Mouse (Mus musculus) forebrain, embryonic 13.5 days (tissue): ENCODE data around the gene Otub2. TPM values are rescaled to one million over a fixed set of nuclear protein-coding genes. Genes with fewer than 3 reads are reported as not detected.

ENCODE experiments used
- ATAC-seq: fragments of 200-750 bp; cut with Nextera tagmentation; 2 replicates; pipeline ENCODE4 v1.8.0; 2017
- H3K27ac ChIP-seq: fragments of 300-500 bp; sonication (generic); 2 replicates; pipeline ENCODE4 v1.5.1; 2015; ENCODE audit warnings: inconsistent platforms, mild to moderate bottlenecking, moderate library complexity
- H3K27me3 ChIP-seq: fragments of 300-500 bp; sonication (generic); 2 replicates; pipeline ENCODE4 v1.6.1; 2015; ENCODE audit warnings: mild to moderate bottlenecking, inconsistent platforms
- H3K36me3 ChIP-seq: fragments of 300-500 bp; sonication (generic); 2 replicates; pipeline ENCODE4 v1.6.1; 2015; ENCODE audit warnings: mild to moderate bottlenecking, inconsistent platforms; ENCODE audit not compliant: poor library complexity, severe bottlenecking
- H3K4me1 ChIP-seq: fragments of 300-500 bp; sonication (generic); 2 replicates; pipeline ENCODE4 v1.6.1; 2015; ENCODE audit warnings: inconsistent platforms
- H3K4me2 ChIP-seq: fragments of 300-500 bp; sonication (generic); 2 replicates; pipeline ENCODE4 v1.6.1; 2015; ENCODE audit warnings: inconsistent platforms, mild to moderate bottlenecking, moderate library complexity
- H3K4me3 ChIP-seq: fragments of 300-500 bp; sonication (generic); 2 replicates; pipeline ENCODE4 v1.5.1; 2015; ENCODE audit warnings: mild to moderate bottlenecking, inconsistent platforms
- H3K9ac ChIP-seq: fragments of 300-500 bp; sonication (generic); 2 replicates; pipeline ENCODE4 v1.6.1; 2015; ENCODE audit warnings: mild to moderate bottlenecking, inconsistent platforms
- H3K9me3 ChIP-seq: fragments of 300-500 bp; sonication (generic); replicated peaks from 2 replicates; pipeline ENCODE4 v1.6.1; 2016; ENCODE audit warnings: inconsistent platforms
- WGBS: fragments of 180-500 bp; shearing (Covaris S2); methylation state at CpG from one replicate; pipeline ENCODE4 v1.1.7; 2015; 5-methylcytosine and 5-hydroxymethylcytosine counted together
- polyA plus RNA-seq: library from polyadenylated mRNA; unstranded; fragments of >200 nt; fragmentation: Nextera tagmentation; extraction: Ambion mirVana; gene quantifications from 2 replicates; pipeline ENCODE4 v1.2.1, GENCODE M21; 2015

Otub2 gene
- polyA plus RNA-seq, 1 experiment from 2014 or later, result 14.5 TPM

DNA sequence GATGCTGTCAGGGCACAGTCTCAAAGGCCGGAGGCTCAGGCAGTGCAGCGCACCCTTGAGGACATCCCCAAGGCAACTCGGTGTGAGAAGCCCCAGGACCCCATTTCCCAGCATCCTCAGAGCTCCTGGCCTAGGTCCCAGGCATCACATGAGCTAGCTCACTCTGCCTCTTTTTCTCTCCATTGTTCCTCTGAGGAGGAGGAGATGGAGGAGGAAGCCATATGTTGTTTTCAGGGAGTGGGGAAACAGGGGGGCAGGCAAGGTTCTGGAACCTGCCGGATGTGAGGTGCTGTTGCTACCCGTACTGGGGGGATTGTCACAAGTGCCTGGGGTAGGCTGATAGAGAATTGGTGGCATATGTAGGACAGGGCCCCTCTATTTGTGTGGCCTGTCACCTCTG lies 12.4 kb upstream of the Otub2 start:
- Histone ChIP-seq H3K9ac (no peak overlapping the region), H3K4me1 (peaks cover 8% of the 10 kb centered on the region; the same call in 1 of the 2 replicates), H3K36me3 (no peaks in the 10 kb centered on the region), H3K27ac (peak overlapping the region; percentile 45), H3K27me3 (no peaks in the 10 kb centered on the region), H3K9me3 (no peaks in the 10 kb centered on the region; the same call in 1 of the 2 replicates), H3K4me3 (no peak overlapping the region), H3K4me2 (no peak overlapping the region)
- peak; percentile 73 for ATAC-seq
- WGBS, result 68% methylated on average over 5 of the region's 5 CpGs

GRCm38 (mm10) chr12:103376774-103377173 lies 11.7 kb upstream of the Otub2 start:
- Histone ChIP-seq H3K4me3 (no peak overlapping the region), H3K4me1 (peaks cover 8% of the 10 kb centered on the region; the same call in 1 of the 2 replicates), H3K9me3 (no peaks in the 10 kb centered on the region; the same call in 1 of the 2 replicates), H3K27me3 (no peaks in the 10 kb centered on the region), H3K36me3 (no peaks in the 10 kb centered on the region), H3K27ac (peak overlapping the region; percentile 45), H3K9ac (no peak overlapping the region), H3K4me2 (no peak overlapping the region)
- 57% methylated on average over 4 of the region's 4 CpGs for WGBS
- ATAC-seq, result peak; percentile 54

DNA sequence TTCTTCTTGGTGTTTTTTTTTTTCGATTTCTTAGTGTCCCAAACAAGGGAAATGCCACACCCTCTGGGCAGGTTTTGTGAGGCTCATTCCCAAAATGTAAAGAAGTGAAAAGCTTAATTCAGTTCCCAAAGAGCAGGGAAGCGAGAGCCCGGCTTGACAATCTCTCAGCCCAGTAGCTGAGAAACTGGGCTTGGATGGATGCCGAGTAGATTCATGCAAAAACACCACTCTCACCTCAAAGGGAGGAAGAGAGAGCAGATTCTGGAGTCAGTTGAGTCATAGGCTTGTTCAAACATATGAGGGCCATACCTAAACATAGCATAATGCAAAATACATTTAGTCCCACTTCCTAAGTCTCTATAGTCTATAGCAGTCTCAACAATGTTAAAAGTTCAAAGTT lies 8.3 kb upstream of the Otub2 start:
- Histone ChIP-seq H3K4me2 (no peak overlapping the region), H3K9ac (no peak overlapping the region), H3K4me1 (peaks cover 8% of the 10 kb centered on the region; the same call in 1 of the 2 replicates), H3K9me3 (no peaks in the 10 kb centered on the region; the same call in 1 of the 2 replicates), H3K4me3 (no peak overlapping the region), H3K27ac (no peak overlapping the region), H3K27me3 (no peaks in the 10 kb centered on the region), H3K36me3 (no peaks in the 10 kb centered on the region)
- no peak for ATAC-seq
- WGBS, result 85% methylated on average over 4 of the region's 4 CpGs

DNA sequence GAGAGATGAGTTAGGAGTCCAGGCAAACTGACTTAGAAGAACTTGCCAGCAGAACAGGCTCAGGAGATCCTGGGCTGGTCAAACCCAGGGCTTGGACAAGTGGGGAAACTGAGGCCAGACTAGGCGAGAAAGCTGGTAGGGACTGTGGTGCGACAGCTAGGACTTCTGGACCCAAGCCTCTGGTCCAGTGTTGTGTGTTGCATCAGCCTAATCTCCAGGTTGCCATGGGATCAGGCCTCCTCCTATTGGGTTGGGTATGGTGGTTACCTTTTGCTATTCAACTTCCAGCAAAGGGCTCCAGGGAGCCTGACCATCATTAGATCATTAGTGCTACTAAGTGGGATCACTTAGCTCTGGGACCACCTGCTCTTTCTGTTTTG lies 856 bp downstream of the Otub2 start:
- no peaks in the 10 kb centered on the region for H3K9me3 ChIP-seq
- peak overlapping the region; percentile 77 for H3K4me3 ChIP-seq
- H3K27ac ChIP-seq, result no peak overlapping the region
- H3K36me3 ChIP-seq, result no peaks in the 10 kb centered on the region
- peak overlapping the region; percentile 87 for H3K4me2 ChIP-seq
- no peaks in the 10 kb centered on the region for H3K27me3 ChIP-seq
- H3K9ac ChIP-seq, result peak overlapping the region; percentile 94
- WGBS, result 53% methylated on average over 2 of the region's 2 CpGs
- peaks cover 14% of the 10 kb centered on the region for H3K4me1 ChIP-seq
- ATAC-seq, result no peak

DNA sequence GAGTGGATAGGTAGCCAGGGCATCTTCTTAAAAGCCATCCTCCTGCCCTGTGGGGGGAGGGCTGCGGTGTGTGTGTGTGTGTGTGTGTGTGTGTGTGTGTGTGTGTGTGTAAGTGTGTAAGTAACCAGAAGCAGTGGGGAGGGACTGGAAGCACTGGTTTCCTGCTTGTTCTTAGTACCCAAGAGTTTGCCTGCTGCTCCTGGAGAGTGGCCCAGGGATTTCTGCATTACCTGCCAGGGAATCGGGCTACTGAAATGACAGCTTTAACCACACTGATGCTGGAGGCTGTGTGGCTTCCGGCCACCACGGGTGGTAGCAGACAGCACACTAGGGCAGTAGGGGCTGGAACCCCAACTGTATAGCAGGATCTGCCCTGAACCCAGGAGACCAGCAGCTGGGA lies 1.5 kb downstream of the Otub2 start:
- Histone ChIP-seq H3K27ac (no peak overlapping the region), H3K27me3 (no peaks in the 10 kb centered on the region), H3K9me3 (no peaks in the 10 kb centered on the region), H3K4me3 (no peak overlapping the region), H3K36me3 (no peaks in the 10 kb centered on the region), H3K4me2 (0 out of 2 replicates have a peak overlapping the region, but pooled peaks have one; percentile 10), H3K4me1 (peaks cover 14% of the 10 kb centered on the region), H3K9ac (no peak overlapping the region)
- 75% methylated on average over 4 of the region's 4 CpGs for WGBS
- ATAC-seq, result no peak

GRCm38 (mm10) chr12:103391098-103391497 lies 2.6 kb downstream of the Otub2 start:
- Histone ChIP-seq H3K4me3 (no peak overlapping the region), H3K9ac (peak overlapping the region; percentile 16; the same call in 1 of the 2 replicates), H3K4me1 (peaks cover 14% of the 10 kb centered on the region), H3K4me2 (no peak overlapping the region), H3K36me3 (no peaks in the 10 kb centered on the region), H3K27ac (no peak overlapping the region), H3K9me3 (no peaks in the 10 kb centered on the region), H3K27me3 (no peaks in the 10 kb centered on the region)
- WGBS, result 91% methylated on average over 7 of the region's 7 CpGs
- no peak for ATAC-seq

DNA sequence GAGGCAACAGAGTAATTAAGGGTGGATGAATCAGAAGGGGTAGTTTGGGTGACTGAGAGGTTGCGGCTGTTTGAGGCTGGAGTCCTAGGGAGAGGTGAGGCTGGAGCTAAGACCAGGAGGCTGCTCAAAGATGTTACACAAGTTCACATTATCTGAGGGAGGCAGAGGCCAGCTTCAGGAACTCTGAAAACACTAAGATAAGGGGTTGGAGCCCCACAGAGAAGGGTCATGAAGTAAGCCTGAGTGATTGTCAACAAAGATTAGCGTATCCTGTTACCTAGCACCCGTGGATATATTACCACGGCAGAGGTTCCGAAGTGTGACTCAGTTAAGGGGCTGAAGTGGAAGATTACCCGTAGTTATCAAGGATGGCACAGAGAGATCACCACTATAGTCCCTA lies 5.0 kb downstream of the Otub2 start:
- peaks cover 14% of the 10 kb centered on the region for H3K4me1 ChIP-seq
- no peaks in the 10 kb centered on the region for H3K36me3 ChIP-seq
- H3K4me2 ChIP-seq, result no peak overlapping the region
- no peaks in the 10 kb centered on the region for H3K27me3 ChIP-seq
- no peak for ATAC-seq
- H3K9me3 ChIP-seq, result no peaks in the 10 kb centered on the region
- H3K9ac ChIP-seq, result no peak overlapping the region
- 83% methylated on average over 6 of the region's 6 CpGs for WGBS
- H3K27ac ChIP-seq, result no peak overlapping the region
- H3K4me3 ChIP-seq, result no peak overlapping the region

- H3K27me3 ChIP-seq, result no peaks in the 10 kb centered on the region
- H3K36me3 ChIP-seq, result no peaks in the 10 kb centered on the region
- H3K9ac ChIP-seq, result no peak overlapping the region
- H3K4me3 ChIP-seq, result no peak overlapping the region
- no peak overlapping the region for H3K27ac ChIP-seq
- no peak overlapping the region for H3K4me2 ChIP-seq
- H3K9me3 ChIP-seq, result no peaks in the 10 kb centered on the region
- no peak for ATAC-seq
- WGBS, result 82% methylated on average over 12 of the region's 12 CpGs
- no peaks in the 10 kb centered on the region for H3K4me1 ChIP-seq
These were observed 7.2 kb downstream of the Otub2 start for GRCm38 (mm10) chr12:103395486-103396275.

- Histone ChIP-seq H3K4me1 (no peaks in the 10 kb centered on the region), H3K4me3 (no peak overlapping the region), H3K4me2 (no peak overlapping the region), H3K9me3 (no peaks in the 10 kb centered on the region), H3K36me3 (peaks cover 6% of the 10 kb centered on the region; the same call in 1 of the 2 replicates), H3K27ac (no peak overlapping the region), H3K27me3 (no peaks in the 10 kb centered on the region), H3K9ac (no peak overlapping the region)
- 88% methylated on average over 7 of the region's 7 CpGs for WGBS
- ATAC-seq, result no peak
These were observed 8.3 kb downstream of the Otub2 start for GRCm38 (mm10) chr12:103396751-103397150.

GRCm38 (mm10) chr12:103404131-103404530 lies 15.6 kb downstream of the Otub2 start:
- Histone ChIP-seq H3K9ac (no peak overlapping the region), H3K27ac (no peak overlapping the region), H3K27me3 (no peaks in the 10 kb centered on the region), H3K9me3 (no peaks in the 10 kb centered on the region), H3K4me1 (no peaks in the 10 kb centered on the region), H3K36me3 (peaks cover 73% of the 10 kb centered on the region), H3K4me2 (no peak overlapping the region), H3K4me3 (no peak overlapping the region)
- 91% methylated on average over 18 of the region's 18 CpGs for WGBS
- ATAC-seq, result no peak

- peaks cover 96% of the 10 kb centered on the region for H3K36me3 ChIP-seq
- ATAC-seq, result no peak
These were observed 19.2 kb downstream of the Otub2 start, which contains the start of gene 9330161L09Rik for GRCm38 (mm10) chr12:103407720-103408119. Gene 9330161L09Rik (minus strand): TSS chr12:103407820.

GRCm38 (mm10) chr12:103408144-103408543 lies 19.7 kb downstream of the Otub2 start:
- no peak overlapping the region for H3K4me3 ChIP-seq
- no peak overlapping the region for H3K4me2 ChIP-seq
- H3K4me1 ChIP-seq, result no peaks in the 10 kb centered on the region
- no peak overlapping the region for H3K27ac ChIP-seq
- ATAC-seq, result no peak
- H3K36me3 ChIP-seq, result peaks cover 96% of the 10 kb centered on the region
- no peaks in the 10 kb centered on the region for H3K9me3 ChIP-seq
- WGBS, result 91% methylated on average over 10 of the region's 10 CpGs
- H3K27me3 ChIP-seq, result no peaks in the 10 kb centered on the region
- H3K9ac ChIP-seq, result no peak overlapping the region

More at GRCm38 (mm10) chr12:103407720-103408119, 19.2 kb downstream of the Otub2 start, which contains the start of gene 9330161L09Rik:
- Histone ChIP-seq H3K4me2 (no peak within 1 kb of the TSS), H3K27me3 (no peaks in the 10 kb centered on the region), H3K27ac (no peak within 1 kb of the TSS), H3K9ac (no peak within 1 kb of the TSS), H3K9me3 (no peaks in the 10 kb centered on the region), H3K4me1 (no peaks in the 10 kb centered on the region), H3K4me3 (no peak within 1 kb of the TSS)
- 93% methylated on average over 4 of the region's 4 CpGs for WGBS
